Mouse (Mus musculus) hindbrain, embryonic 11.5 days (tissue): ENCODE data around the gene Kif27. TPM values are rescaled to one million over a fixed set of nuclear protein-coding genes. Genes with fewer than 3 reads are reported as not detected.

Experiments used
- ATAC-seq: fragments of 200-750 bp; cut with Nextera tagmentation; 2 replicates; pipeline ENCODE4 v1.8.0; 2017; ENCODE audit warnings: mild to moderate bottlenecking, moderate TSS enrichment, moderate library complexity; ENCODE audit not compliant: low FRiP score
- DNase-seq: peaks from one replicate; pipeline ENCODE4 v3.0.0-alpha.2; 2015; ENCODE audit warnings: low spot score
- H3K27ac ChIP-seq: fragments of 300-500 bp; sonication (generic); 2 replicates; pipeline ENCODE4 v1.5.1; 2014; ENCODE audit warnings: mild to moderate bottlenecking, low read depth, low read length
- H3K27me3 ChIP-seq: fragments of 300-500 bp; sonication (generic); 2 replicates; pipeline ENCODE4 v1.6.1; 2014; ENCODE audit warnings: mild to moderate bottlenecking, low read length, moderate library complexity, mixed read lengths; ENCODE audit not compliant: control insufficient read depth, insufficient read depth
- H3K36me3 ChIP-seq: fragments of 300-500 bp; sonication (generic); 2 replicates; pipeline ENCODE4 v1.6.1; 2014; ENCODE audit warnings: mild to moderate bottlenecking, low read length, moderate library complexity, mixed read lengths; ENCODE audit not compliant: control insufficient read depth, insufficient read depth
- H3K4me1 ChIP-seq: fragments of 300-500 bp; sonication (generic); replicated peaks from 2 replicates; pipeline ENCODE4 v1.6.1; 2014; ENCODE audit warnings: low read length, mixed read lengths; ENCODE audit not compliant: control insufficient read depth, insufficient read depth
- H3K4me2 ChIP-seq: fragments of 300-500 bp; sonication (generic); replicated peaks from 2 replicates; pipeline ENCODE4 v1.6.1; 2014; ENCODE audit warnings: mild to moderate bottlenecking, low read depth, low read length
- H3K4me3 ChIP-seq: fragments of 300-500 bp; sonication (generic); 2 replicates; pipeline ENCODE4 v1.5.1; 2014; ENCODE audit warnings: low read depth, low read length
- H3K9ac ChIP-seq: fragments of 300-500 bp; sonication (generic); 2 replicates; pipeline ENCODE4 v1.6.1; 2014; ENCODE audit warnings: low read depth, low read length
- H3K9me3 ChIP-seq: fragments of 300-500 bp; sonication (generic); 2 replicates; pipeline ENCODE4 v1.6.1; 2016; ENCODE audit warnings: low read length; ENCODE audit not compliant: control insufficient read depth
- WGBS: fragments of 180-500 bp; shearing (Covaris S2); extraction: QIAGEN DNeasy Blood & Tissue Kit; methylation state at CpG from one replicate; pipeline ENCODE4 v1.1.7; 2014; 5-methylcytosine and 5-hydroxymethylcytosine counted together
- microRNA counts: library from miRNA; unstranded; fragments of <30 nt; microRNA quantifications from one replicate; lab custom pipeline; 2015
- polyA plus RNA-seq: library from polyadenylated mRNA; unstranded; fragments of >200 nt; fragmentation: Nextera tagmentation; extraction: Ambion mirVana; gene quantifications from 2 replicates; pipeline ENCODE4 v1.2.1, GENCODE M21; 2014

The Kif27 gene
- polyA plus RNA-seq, 1 experiment from 2014 or later, result 2.5 TPM

DNA sequence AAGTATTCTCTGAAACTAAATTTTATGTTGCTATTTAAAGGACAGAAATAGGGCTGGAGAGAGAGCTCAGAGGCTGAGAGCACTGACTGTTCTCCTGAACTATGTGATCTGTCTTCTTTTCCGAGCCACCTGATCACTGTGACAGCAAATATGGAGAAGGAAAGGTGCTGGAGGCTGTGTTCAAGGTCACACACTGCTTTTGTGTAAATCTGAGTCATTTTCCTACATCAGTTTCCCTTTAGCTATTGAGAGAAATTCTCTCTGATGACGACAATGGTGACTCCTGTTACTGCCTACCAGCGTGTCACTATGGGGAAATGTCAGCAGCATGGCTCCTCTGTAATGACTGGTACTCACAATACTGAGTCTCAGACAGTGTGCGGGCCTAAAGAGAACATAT lies 97.2 kb downstream of the Kif27 start:
- Histone ChIP-seq H3K4me1 (no peaks in the 10 kb centered on the region), H3K4me2 (no peak overlapping the region), H3K9me3 (no peaks in the 10 kb centered on the region), H3K4me3 (no peak overlapping the region), H3K9ac (no peak overlapping the region), H3K27me3 (no peaks in the 10 kb centered on the region), H3K36me3 (no peaks in the 10 kb centered on the region), H3K27ac (no peak overlapping the region)
- DNase-seq (no peak), ATAC-seq (no peak)
- 86% methylated on average over 4 of the region's 4 CpGs for WGBS

DNA sequence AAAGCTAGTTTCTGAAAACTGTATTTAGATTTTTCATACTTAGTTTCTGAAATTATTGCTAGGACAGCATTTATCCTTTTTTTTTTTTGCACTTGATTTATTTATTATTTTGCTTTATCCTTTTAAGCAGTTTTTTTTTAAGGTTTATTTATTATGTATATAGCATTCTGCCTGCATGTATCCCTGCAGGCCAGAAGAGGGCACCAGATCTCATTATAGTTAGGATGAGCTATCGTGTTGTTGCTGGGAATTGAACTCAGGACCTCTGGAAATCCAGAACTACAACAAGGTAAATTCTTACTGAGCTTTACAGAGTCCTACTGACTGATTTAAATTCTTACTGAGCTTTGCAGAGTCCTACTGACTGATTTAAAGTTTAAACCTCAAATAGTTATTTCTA lies 105.7 kb downstream of the Kif27 start:
- Histone ChIP-seq H3K9ac (no peak overlapping the region), H3K36me3 (no peaks in the 10 kb centered on the region), H3K27me3 (no peaks in the 10 kb centered on the region), H3K4me1 (no peaks in the 10 kb centered on the region), H3K4me3 (no peak overlapping the region), H3K9me3 (no peaks in the 10 kb centered on the region), H3K4me2 (no peak overlapping the region), H3K27ac (no peak overlapping the region)
- DNase-seq, result no peak
- 91% methylated on average over 1 of the region's 1 CpGs for WGBS
- no peak for ATAC-seq

DNA sequence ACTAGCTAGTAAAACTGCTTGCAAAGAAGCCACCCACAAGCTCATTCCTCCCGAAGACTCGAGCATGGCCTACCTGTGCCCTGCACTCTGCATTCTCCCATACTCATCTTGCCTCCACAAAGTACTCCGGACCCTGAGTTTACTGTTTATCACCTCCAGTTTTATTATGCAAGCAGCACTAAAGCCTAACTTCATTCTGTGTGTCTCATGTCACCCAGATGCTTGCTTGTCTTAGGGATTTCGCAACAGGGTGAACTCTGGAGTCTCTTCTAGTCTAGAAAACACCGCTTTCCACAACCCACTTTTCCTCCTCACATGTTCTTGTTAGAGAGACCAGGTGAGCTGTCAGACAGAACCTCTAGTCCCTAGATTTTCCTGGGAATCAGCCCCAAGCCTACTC lies 110.0 kb downstream of the Kif27 start:
- DNase-seq, result no peak
- ATAC-seq, result no peak
- Histone ChIP-seq H3K27ac (no peak overlapping the region), H3K4me3 (no peak overlapping the region), H3K36me3 (no peaks in the 10 kb centered on the region), H3K4me1 (no peaks in the 10 kb centered on the region), H3K4me2 (no peak overlapping the region), H3K9ac (no peak overlapping the region), H3K9me3 (no peaks in the 10 kb centered on the region), H3K27me3 (no peaks in the 10 kb centered on the region)
- WGBS, result 92% methylated on average over 5 of the region's 5 CpGs

MicroRNA genes within 50 kb of the gene (microRNA counts, 519-probe panel; counts per million panel counts)
- microRNA mmu-miR-7a (lab: Ali Mortazavi, UCI), result 2,774 counts per million, percentile 12 among the panel's probes with 10 or more counts

Other genes starting within 250 kb of the Kif27 start
- 3.8 and 3.9 TPM in 2 replicates for gene Klhl3, start 245.5 kb downstream of the Kif27 start, polyA plus RNA-seq
- 56.9 and 61.9 TPM in 2 replicates for gene Hnrnpa0, start 230.6 kb downstream of the Kif27 start, polyA plus RNA-seq
- 57.8 and 62.7 TPM in 2 replicates for gene Idnk, start 201.5 kb downstream of the Kif27 start, polyA plus RNA-seq
- gene Ubqln1, start 143.5 kb downstream of the Kif27 start, polyA plus RNA-seq, result 124 and 159 TPM in 2 replicates
- 37.3 and 45.2 TPM in 2 replicates for gene Gkap1, start 83.4 kb downstream of the Kif27 start, polyA plus RNA-seq
- gene 2210016F16Rik, start 26.1 kb upstream of the Kif27 start, polyA plus RNA-seq, result 30.5 and 31.6 TPM in 2 replicates
- gene Rmi1, start 43.1 kb upstream of the Kif27 start, polyA plus RNA-seq, result 31.5 and 34.4 TPM in 2 replicates
- gene Hnrnpk, start 44.2 kb upstream of the Kif27 start, polyA plus RNA-seq, result 2,191 and 2,423 TPM in 2 replicates